Mouse (Mus musculus) forebrain, embryonic 10.5 days (tissue): ENCODE measurements around the gene Drc3. TPM values are rescaled to one million over a fixed set of nuclear protein-coding genes. Genes with fewer than 3 reads are reported as not detected.

Source experiments
- polyA plus RNA-seq: library from polyadenylated mRNA; unstranded; fragments of >200 nt; fragmentation: Nextera tagmentation; extraction: Ambion mirVana; gene quantifications from 2 replicates; pipeline ENCODE4 v1.2.1, GENCODE M21; 2016

Gene Drc3
- polyA plus RNA-seq, 1 experiment from 2014 or later, result 1.5 TPM

Other genes with a start within 250 kb of the Drc3 start
- 24.7 and 25.3 TPM in 2 replicates for gene Rai1, start 248.3 kb upstream of the Drc3 start, polyA plus RNA-seq
- 59.3 and 66.1 TPM in 2 replicates for gene Srebf1, start 130.7 kb upstream of the Drc3 start, polyA plus RNA-seq
- gene Tom1l2, start 424 bp upstream of the Drc3 start, polyA plus RNA-seq, result 18.0 TPM in 2 replicates
- 29.5 and 33.5 TPM in 2 replicates for gene Gid4, start 63.8 kb downstream of the Drc3 start, polyA plus RNA-seq
- gene Atpaf2, start 65.1 kb downstream of the Drc3 start, polyA plus RNA-seq, result 53.5 and 54.8 TPM in 2 replicates
- 129 and 130 TPM in 2 replicates for gene Drg2, start 101.3 kb downstream of the Drc3 start, polyA plus RNA-seq
- gene Myo15, start 116.0 kb downstream of the Drc3 start, polyA plus RNA-seq, result 0.02 and 0.10 TPM in 2 replicates
- gene Alkbh5, start 183.1 kb downstream of the Drc3 start, polyA plus RNA-seq, result 32.3 and 39.9 TPM in 2 replicates